Mouse (Mus musculus) hindbrain, postnatal 0 days (tissue): ENCODE results near the gene Mapkapk2. TPM values are rescaled to one million over a fixed set of nuclear protein-coding genes. Genes with fewer than 3 reads are reported as not detected.
A peak's percentile ranks its signal among the peaks of the same experiment; 100 is the strongest.

Experiments
- ATAC-seq: fragments of 200-750 bp; cut with Nextera tagmentation; 2 replicates; pipeline ENCODE4 v1.8.0; 2017; ENCODE audit warnings: mild to moderate bottlenecking, moderate TSS enrichment, moderate library complexity
- DNase-seq: peaks from one replicate; pipeline ENCODE4 v3.0.0-alpha.2; 2015; ENCODE audit warnings: low spot score
- H3K27ac ChIP-seq: fragments of 300-500 bp; sonication (generic); 2 replicates; pipeline ENCODE4 v1.5.1; 2014; ENCODE audit warnings: mild to moderate bottlenecking
- H3K27me3 ChIP-seq: fragments of 300-500 bp; sonication (generic); 2 replicates; pipeline ENCODE4 v1.6.1; 2014; ENCODE audit warnings: low read length, mixed read lengths; ENCODE audit not compliant: insufficient read depth
- H3K36me3 ChIP-seq: fragments of 300-500 bp; sonication (generic); 2 replicates; pipeline ENCODE4 v1.6.1; 2014; ENCODE audit warnings: low read length, mixed read lengths; ENCODE audit not compliant: insufficient read depth
- H3K4me1 ChIP-seq: fragments of 300-500 bp; sonication (generic); 2 replicates; pipeline ENCODE4 v1.6.1; 2014; ENCODE audit warnings: antibody characterized with exemption, low read length, mixed read lengths; ENCODE audit not compliant: insufficient read depth
- H3K4me2 ChIP-seq: fragments of 300-500 bp; sonication (generic); 2 replicates; pipeline ENCODE4 v1.6.1; 2014; ENCODE audit warnings: low read depth, mild to moderate bottlenecking, low read length, moderate library complexity, mixed read lengths
- H3K4me3 ChIP-seq: fragments of 300-500 bp; sonication (generic); 2 replicates; pipeline ENCODE4 v1.5.1; 2014; ENCODE audit warnings: low read length
- H3K9ac ChIP-seq: fragments of 300-500 bp; sonication (generic); replicated peaks from 2 replicates; pipeline ENCODE4 v1.6.1; 2014; ENCODE audit warnings: mild to moderate bottlenecking, low read length, moderate library complexity, mixed read lengths
- H3K9me3 ChIP-seq: fragments of 300-500 bp; sonication (generic); 2 replicates; pipeline ENCODE4 v1.6.1; 2016; ENCODE audit warnings: low read length, mixed read lengths
- CTCF ChIP-seq: IDR thresholded peaks from 2 replicates; pipeline ENCODE4 v1.5.1; 2016; ENCODE audit warnings: antibody characterized with exemption, control low read depth, low read depth
- WGBS: fragments of 180-500 bp; shearing (Covaris S2); extraction: QIAGEN DNeasy Blood & Tissue Kit; methylation state at CpG from one replicate; pipeline ENCODE4 v1.1.7; 2014; 5-methylcytosine and 5-hydroxymethylcytosine counted together
- polyA plus RNA-seq: library from polyadenylated mRNA; unstranded; fragments of >200 nt; fragmentation: Nextera tagmentation; extraction: Ambion mirVana; gene quantifications from 2 replicates; pipeline ENCODE4 v1.2.1, GENCODE M21; 2015
- total RNA-seq: library from RNA; depleted of rRNA; stranded (reverse); fragments of >200 nt; gene quantifications from 2 replicates; pipeline ENCODE4 v1.2.3, GENCODE M21; 2014

Gene Mapkapk2
- total and polyA plus RNA-seq, 2 experiments from 2014 or later: 21.2 to 71.1 TPM

GRCm38 (mm10) chr1:131096803-131097699 is 575 bp downstream of the Mapkapk2 start:
- ATAC-seq (peak; percentile 78), DNase-seq (peak; percentile 71)
- H3K27ac ChIP-seq: peak overlapping the region; percentile 84
- peaks cover 8% of the 10 kb centered on the region; the same call in 1 of the 2 replicates for H3K4me1 ChIP-seq
- TF ChIP-seq CTCF: no peak
- H3K4me2 ChIP-seq: peak overlapping the region; percentile 78
- no peaks in the 10 kb centered on the region for H3K36me3 ChIP-seq
- peak overlapping the region; percentile 90 for H3K4me3 ChIP-seq
- H3K9me3 ChIP-seq: no peaks in the 10 kb centered on the region
- H3K27me3 ChIP-seq: no peaks in the 10 kb centered on the region
- H3K9ac ChIP-seq: peak overlapping the region; percentile 91
- under 1% methylated on average over 79 of the region's 98 CpGs for WGBS

GRCm38 (mm10) chr1:131096132-131096695 is 1.4 kb downstream of the Mapkapk2 start:
- 22% methylated on average over 9 of the region's 9 CpGs for WGBS
- DNase-seq: no peak

GRCm38 (mm10) chr1:131095574-131095973 is 2.1 kb downstream of the Mapkapk2 start:
- Histone ChIP-seq H3K4me1 (peaks cover 19% of the 10 kb centered on the region), H3K4me3 (peak overlapping the region; percentile 90), H3K36me3 (no peaks in the 10 kb centered on the region), H3K9me3 (no peaks in the 10 kb centered on the region), H3K27ac (no peak overlapping the region), H3K4me2 (peak overlapping the region; percentile 78), H3K27me3 (no peaks in the 10 kb centered on the region), H3K9ac (peak overlapping the region; percentile 91; the same call in 1 of the 2 replicates)
- no peak for TF ChIP-seq CTCF
- DNase-seq (no peak), ATAC-seq (no peak)
- 9% methylated on average over 8 of the region's 8 CpGs for WGBS

More at GRCm38 (mm10) chr1:131096132-131096695, 1.4 kb downstream of the Mapkapk2 start:
- Histone ChIP-seq H3K9me3 (no peaks in the 10 kb centered on the region), H3K4me3 (peak overlapping the region; percentile 90), H3K27me3 (no peaks in the 10 kb centered on the region), H3K36me3 (no peaks in the 10 kb centered on the region), H3K27ac (peak overlapping the region; percentile 84), H3K4me2 (peak overlapping the region; percentile 78), H3K4me1 (peaks cover 12% of the 10 kb centered on the region; the same call in 1 of the 2 replicates), H3K9ac (peak overlapping the region; percentile 91)
- TF ChIP-seq CTCF: no peak
- ATAC-seq: no peak

- DNase-seq: no peak
- no peak for TF ChIP-seq CTCF
- no peak for ATAC-seq
- no peaks in the 10 kb centered on the region for H3K36me3 ChIP-seq
- WGBS: 82% methylated on average over 8 of the region's 8 CpGs
- H3K4me2 ChIP-seq: no peak overlapping the region
- peaks cover 29% of the 10 kb centered on the region for H3K4me1 ChIP-seq
- no peak overlapping the region for H3K4me3 ChIP-seq
- H3K9me3 ChIP-seq: no peaks in the 10 kb centered on the region
- H3K27ac ChIP-seq: no peak overlapping the region
- no peaks in the 10 kb centered on the region for H3K27me3 ChIP-seq
- no peak overlapping the region for H3K9ac ChIP-seq
Measured at GRCm38 (mm10) chr1:131093889-131094288, 3.7 kb downstream of the Mapkapk2 start.

GRCm38 (mm10) chr1:131092846-131093245 is 4.8 kb downstream of the Mapkapk2 start:
- H3K27me3 ChIP-seq: no peaks in the 10 kb centered on the region
- no peak for ATAC-seq
- 98% methylated on average over 3 of the region's 3 CpGs for WGBS
- no peak for DNase-seq
- H3K27ac ChIP-seq: no peak overlapping the region
- no peaks in the 10 kb centered on the region for H3K36me3 ChIP-seq
- H3K9me3 ChIP-seq: no peaks in the 10 kb centered on the region
- H3K4me1 ChIP-seq: peaks cover 38% of the 10 kb centered on the region
- no peak for TF ChIP-seq CTCF
- H3K4me2 ChIP-seq: no peak overlapping the region
- no peak overlapping the region for H3K4me3 ChIP-seq
- H3K9ac ChIP-seq: no peak overlapping the region

GRCm38 (mm10) chr1:131092173-131092572 is 5.5 kb downstream of the Mapkapk2 start:
- H3K27ac ChIP-seq: no peak overlapping the region
- H3K4me3 ChIP-seq: no peak overlapping the region
- WGBS: 86% methylated on average over 3 of the region's 3 CpGs
- DNase-seq (no peak), ATAC-seq (no peak)
- no peaks in the 10 kb centered on the region for H3K9me3 ChIP-seq
- no peaks in the 10 kb centered on the region for H3K27me3 ChIP-seq
- H3K4me1 ChIP-seq: peaks cover 38% of the 10 kb centered on the region
- H3K9ac ChIP-seq: no peak overlapping the region
- H3K36me3 ChIP-seq: no peaks in the 10 kb centered on the region
- no peak for TF ChIP-seq CTCF
- no peak overlapping the region for H3K4me2 ChIP-seq
